ENCODE assay signal across 9 mouse cellular contexts in the genomic region with DNA sequence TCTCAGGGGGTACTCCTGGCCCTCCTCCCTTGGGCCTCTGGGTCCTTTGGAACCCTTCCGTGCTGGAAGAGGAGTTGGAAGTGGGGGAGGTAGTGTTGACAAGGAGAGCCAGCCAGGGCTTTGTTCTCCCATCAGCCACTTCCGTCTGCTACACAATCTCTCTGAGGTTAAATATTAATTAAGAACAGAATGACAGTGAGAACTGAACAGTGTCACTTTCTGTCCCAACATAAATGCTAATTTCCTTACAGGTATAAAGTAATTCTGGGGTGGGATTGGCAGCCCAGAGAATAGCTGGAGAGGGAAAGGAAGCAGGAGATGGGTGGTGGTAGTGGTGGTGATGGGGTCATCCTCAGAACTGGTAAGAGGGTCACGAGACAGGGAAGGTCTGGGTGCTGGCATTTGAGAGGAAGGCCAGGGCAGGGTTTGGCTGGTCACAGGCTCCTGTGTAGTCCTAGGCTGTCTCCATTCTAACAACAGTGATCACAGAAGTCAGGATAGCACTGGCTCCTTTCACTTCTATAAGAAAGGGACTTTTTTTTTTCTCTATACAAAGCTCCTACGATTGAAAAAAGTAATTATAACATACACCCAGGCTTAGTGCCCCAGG. TPM values are rescaled to one million over a fixed set of nuclear protein-coding genes. Genes with fewer than 3 reads are reported as not detected.
A peak's percentile ranks its signal among the peaks of the same experiment; 100 is the strongest.
DNase-seq lines count a peak whose midpoint lies in the region; ATAC-seq lines count a peak whose summit lies in the region.
"Had no signal": no experiment of that assay in that cellular context is flagged by ENCODE, and none has a peak within 500 bp of the region (broad histone marks: within the 10 kb centered on the region; RNA-seq: fewer than 3 reads in every experiment).

No protein-coding gene starts in this region.

- DNase-seq in heart, adult 11 months: peak; percentile 93
- no peak for DNase-seq in heart, postnatal 4 days
- DNase-seq in lung, postnatal 36 days: no peak
- no peak for DNase-seq in ovary, postnatal 10 days (ENCODE audit: low spot score)
- DNase-seq in adrenal gland, postnatal 10 days: no peak
- DNase-seq: embryo, embryonic 11 days had no signal

- WGBS in lung, embryonic 16.5 days: 35% methylated on average over 4 of the region's 4 CpGs
- 39% methylated on average over 4 of the region's 4 CpGs for WGBS in kidney, embryonic 14.5 days
- WGBS in neural tube, embryonic 15.5 days: 38% methylated on average over 4 of the region's 4 CpGs

- H3K4me3 ChIP-seq in lung, embryonic 16.5 days (ENCODE audit: low read length): no peak overlapping the region
- no peak overlapping the region for H3K4me3 ChIP-seq in kidney, embryonic 14.5 days (ENCODE audit: low read length)
- H3K4me3 ChIP-seq in neural tube, embryonic 15.5 days (replicated peaks): no peak overlapping the region

- H3K27ac ChIP-seq in lung, embryonic 16.5 days (ENCODE audit: low read length): peak overlapping the region; percentile 45; the same call in 1 of the 2 replicates
- no peak overlapping the region for H3K27ac ChIP-seq in kidney, embryonic 14.5 days (ENCODE audit: low read depth, low read length)
- H3K27ac ChIP-seq in neural tube, embryonic 15.5 days (replicated peaks): no peak overlapping the region

- H3K36me3 ChIP-seq in lung, embryonic 16.5 days (ENCODE audit: control insufficient read depth, insufficient read depth, low read length): no peaks in the 10 kb centered on the region
- no peaks in the 10 kb centered on the region for H3K36me3 ChIP-seq in kidney, embryonic 14.5 days (ENCODE audit: control insufficient read depth, insufficient read depth, low read length)
- no peaks in the 10 kb centered on the region for H3K36me3 ChIP-seq in neural tube, embryonic 15.5 days

- H3K9me3 ChIP-seq in lung, embryonic 16.5 days (ENCODE audit: control insufficient read depth, low read length): no peaks in the 10 kb centered on the region
- no peaks in the 10 kb centered on the region for H3K9me3 ChIP-seq in kidney, embryonic 14.5 days (ENCODE audit: control insufficient read depth, low read length)
- H3K9me3 ChIP-seq in neural tube, embryonic 15.5 days (replicated peaks): no peaks in the 10 kb centered on the region

- peak overlapping the region; percentile 39 for H3K4me2 ChIP-seq in lung, embryonic 16.5 days (ENCODE audit: low read depth, low read length)
- H3K4me2 ChIP-seq in kidney, embryonic 14.5 days (replicated peaks; ENCODE audit: low read depth, low read length): no peak overlapping the region
- H3K4me2 ChIP-seq in neural tube, embryonic 15.5 days: no peak overlapping the region; the same call in 1 of the 2 replicates

- peak overlapping the region; percentile 29; the same call in 1 of the 2 replicates for H3K9ac ChIP-seq in lung, embryonic 16.5 days (ENCODE audit: low read length)
- H3K9ac ChIP-seq in kidney, embryonic 14.5 days (ENCODE audit: low read depth, low read length): no peak overlapping the region
- no peak overlapping the region for H3K9ac ChIP-seq in neural tube, embryonic 15.5 days (replicated peaks)

- no peaks in the 10 kb centered on the region for H3K27me3 ChIP-seq in lung, embryonic 16.5 days (ENCODE audit: control insufficient read depth, insufficient read depth, low read depth, low read length)
- no peaks in the 10 kb centered on the region for H3K27me3 ChIP-seq in kidney, embryonic 14.5 days (ENCODE audit: control insufficient read depth, insufficient read depth, low read length)
- H3K27me3 ChIP-seq in neural tube, embryonic 15.5 days (replicated peaks): no peaks in the 10 kb centered on the region

- peak; percentile 64; the same call in 1 of the 2 replicates for ATAC-seq in lung, embryonic 16.5 days (ENCODE audit: low read depth)
- peak; percentile 51; the same call in 1 of the 2 replicates for ATAC-seq in kidney, embryonic 14.5 days (ENCODE audit: low FRiP score, low TSS enrichment)
- ATAC-seq in neural tube, embryonic 15.5 days (ENCODE audit: low FRiP score): peak; percentile 38; the same call in 1 of the 2 replicates

- peaks cover 20% of the 10 kb centered on the region for H3K4me1 ChIP-seq in lung, embryonic 16.5 days (replicated peaks; ENCODE audit: control insufficient read depth, insufficient read depth, low read length)
- peaks cover 12% of the 10 kb centered on the region for H3K4me1 ChIP-seq in kidney, embryonic 14.5 days (ENCODE audit: control insufficient read depth, insufficient read depth, low read length)
- peaks cover 11% of the 10 kb centered on the region for H3K4me1 ChIP-seq in neural tube, embryonic 15.5 days

RNA-seq across cellular contexts. Expression of gene Siae, which starts 13.2 kb away (rescaled TPM):
- 1 to 10 TPM; 6.5 to 6.6 TPM for total RNA-seq in heart, postnatal 4 days (2021)
- polyA plus RNA-seq in lung, embryonic 16.5 days (2015; fragmentation: Nextera tagmentation; extraction: Ambion mirVana): 14.9 and 15.3 TPM in 2 replicates
- 6.8 and 10.8 TPM in 2 replicates for polyA plus RNA-seq in kidney, embryonic 14.5 days (2014; fragmentation: Nextera tagmentation; extraction: Ambion mirVana)
- 13.3 and 14.9 TPM in 2 replicates for polyA plus RNA-seq in neural tube, embryonic 15.5 days (2015; fragmentation: Nextera tagmentation; extraction: Ambion mirVana)
- total RNA-seq in adrenal gland, postnatal 10 days (2021): 10 to 100 TPM; 13.7 to 14.5 TPM

RNA-seq across cellular contexts. Expression of gene Nrgn, which starts 16.0 kb away (rescaled TPM):
- 1 to 10 TPM; 2.0 to 3.1 TPM for total RNA-seq in heart, postnatal 4 days (2021)
- polyA plus RNA-seq in lung, embryonic 16.5 days (2015; fragmentation: Nextera tagmentation; extraction: Ambion mirVana): 4.7 and 9.0 TPM in 2 replicates
- 3.1 and 3.4 TPM in 2 replicates for polyA plus RNA-seq in kidney, embryonic 14.5 days (2014; fragmentation: Nextera tagmentation; extraction: Ambion mirVana)
- 3.8 and 6.9 TPM in 2 replicates for polyA plus RNA-seq in neural tube, embryonic 15.5 days (2015; fragmentation: Nextera tagmentation; extraction: Ambion mirVana)
- 1 to 10 TPM; 4.2 to 5.4 TPM for total RNA-seq in adrenal gland, postnatal 10 days (2021)

RNA-seq across cellular contexts. Expression of gene Vsig2, which starts 29.7 kb away (rescaled TPM):
- 1 to 10 TPM; 6.4 to 7.9 TPM for total RNA-seq in heart, postnatal 4 days (2021)
- polyA plus RNA-seq in lung, embryonic 16.5 days (2015; fragmentation: Nextera tagmentation; extraction: Ambion mirVana): 40.2 and 46.8 TPM in 2 replicates
- 1.1 and 1.3 TPM in 2 replicates for polyA plus RNA-seq in kidney, embryonic 14.5 days (2014; fragmentation: Nextera tagmentation; extraction: Ambion mirVana)
- polyA plus RNA-seq in neural tube, embryonic 15.5 days (2015; fragmentation: Nextera tagmentation; extraction: Ambion mirVana): 0.54 and 0.91 TPM in 2 replicates
- total RNA-seq in adrenal gland, postnatal 10 days (2021): 1 to 10 TPM; 5.6 to 9.0 TPM

RNA-seq across cellular contexts. Expression of gene Esam, which starts 40.8 kb away (rescaled TPM):
- 10 to 100 TPM; 88.8 to 91.3 TPM for total RNA-seq in heart, postnatal 4 days (2021)
- 184 and 194 TPM in 2 replicates for polyA plus RNA-seq in lung, embryonic 16.5 days (2015; fragmentation: Nextera tagmentation; extraction: Ambion mirVana)
- polyA plus RNA-seq in kidney, embryonic 14.5 days (2014; fragmentation: Nextera tagmentation; extraction: Ambion mirVana): 49.7 and 61.8 TPM in 2 replicates
- 42.2 and 47.0 TPM in 2 replicates for polyA plus RNA-seq in neural tube, embryonic 15.5 days (2015; fragmentation: Nextera tagmentation; extraction: Ambion mirVana)
- 10 to 100 TPM; 79.7 to 80.2 TPM for total RNA-seq in adrenal gland, postnatal 10 days (2021)

RNA-seq across cellular contexts. Expression of gene Spa17, which starts 44.8 kb away (rescaled TPM):
- total RNA-seq in heart, postnatal 4 days (2021): 1 to 10 TPM; 2.4 to 4.5 TPM
- polyA plus RNA-seq in lung, embryonic 16.5 days (2015; fragmentation: Nextera tagmentation; extraction: Ambion mirVana): 11.8 and 13.8 TPM in 2 replicates
- 6.7 and 8.0 TPM in 2 replicates for polyA plus RNA-seq in kidney, embryonic 14.5 days (2014; fragmentation: Nextera tagmentation; extraction: Ambion mirVana)
- 7.4 and 11.0 TPM in 2 replicates for polyA plus RNA-seq in neural tube, embryonic 15.5 days (2015; fragmentation: Nextera tagmentation; extraction: Ambion mirVana)
- total RNA-seq in adrenal gland, postnatal 10 days (2021): 1 to 10 TPM; 3.5 to 3.7 TPM

Comparison
In these comparisons a context has a peak if more than half of its experiments do, and no peak if none do; other contexts are left out.
1. RNA of gene Vsig2, which starts 29.7 kb away (polyA plus RNA-seq): 40.2 to 46.8 TPM in lung, embryonic 16.5 days; 1.1 to 1.3 TPM in kidney, embryonic 14.5 days and 0.54 to 0.91 TPM in neural tube, embryonic 15.5 days; every median in the first group is over 10 times any median in the second.
2. Peak in every context shown above with its lines, with median percentiles within 50 percentile points of each other: ATAC-seq.